Mouse (Mus musculus): ENCODE data around the gene Rapgef3.

DNA sequence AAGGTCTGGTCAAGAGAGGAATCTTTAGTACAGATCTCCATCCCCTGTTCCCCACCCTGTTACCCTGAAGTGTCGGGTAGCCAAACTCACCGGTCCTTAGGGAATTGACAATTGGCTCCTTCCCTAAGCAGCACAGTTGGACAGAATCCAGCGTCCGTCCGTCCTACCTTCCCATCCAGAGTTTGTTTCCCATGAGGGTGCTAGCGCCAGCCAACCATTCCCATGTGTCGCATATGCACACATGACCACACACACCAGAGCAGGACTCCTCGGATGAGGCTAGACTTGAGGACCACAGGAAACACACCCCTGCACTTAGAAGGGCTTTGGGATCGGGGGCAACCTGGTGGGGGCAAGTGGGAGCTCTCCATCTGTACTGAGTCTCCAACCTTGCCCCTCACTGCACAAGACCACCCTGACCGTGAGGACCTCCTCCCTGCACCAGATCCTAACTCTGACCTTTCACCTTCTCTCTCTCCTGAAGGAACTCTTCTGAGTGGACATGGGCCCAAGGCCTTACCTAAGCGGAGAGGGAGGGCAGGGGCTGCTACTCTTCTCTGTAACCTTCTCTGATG is 23.4 kb upstream of the Rapgef3 start:
- TF ChIP-seq CTCF (IDR thresholded peaks at IDR 0.05; ENCODE audit: borderline replicate concordance, insufficient read depth, low read length) (no peak), POLR2A (IDR thresholded peaks at IDR 0.05; ENCODE audit: low read depth, low read length) (no peak)

All from embryonic fibroblast, embryonic 13.5 days (primary cell).